Mouse (Mus musculus): ENCODE results near the gene Mavs.

Gene Mavs

DNA sequence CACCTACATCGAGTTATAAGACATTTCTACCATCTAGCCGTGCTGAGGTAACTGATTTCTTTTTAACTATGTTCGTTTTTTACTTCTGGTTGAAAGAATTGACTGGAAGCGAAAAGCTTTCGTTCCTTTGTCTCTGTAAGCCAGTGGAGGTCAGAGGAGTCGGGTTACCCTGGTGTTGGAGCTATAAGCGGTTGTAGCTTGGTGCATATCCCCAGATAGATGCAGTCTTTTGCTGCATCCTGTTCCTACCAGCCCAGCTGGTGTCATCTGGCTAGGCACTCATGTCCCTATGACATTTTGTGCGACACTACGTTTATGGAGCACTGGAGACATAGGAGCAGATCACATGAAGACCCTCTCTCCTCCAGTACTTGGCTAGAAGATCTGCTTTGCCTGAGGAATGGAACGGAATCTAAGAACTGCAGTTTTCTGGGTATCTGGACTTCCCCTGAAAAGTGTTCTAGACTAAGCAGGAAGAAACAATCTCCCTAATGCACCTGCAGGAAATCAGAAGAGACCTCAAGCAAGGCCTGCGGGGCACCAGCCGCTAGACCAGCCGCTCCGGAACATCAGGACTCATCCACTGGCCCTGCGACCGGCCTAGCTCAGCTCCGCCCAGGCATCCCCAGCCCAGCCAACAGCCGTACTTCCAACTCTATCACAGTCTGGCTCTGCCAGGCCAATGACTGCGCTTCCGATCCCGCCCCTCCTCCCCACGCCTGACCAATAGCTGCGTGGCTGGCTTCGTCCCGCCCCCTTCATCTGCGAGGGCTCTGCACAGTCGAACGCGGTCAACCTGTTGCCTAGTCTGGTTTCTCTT lies at the start of gene Mavs:
Mavs (plus strand) TSS at position 757 of the 820 bp plus-strand sequence.
- peak; percentile 98 for DNase-seq (ENCODE audit: low spot score)

DNA sequence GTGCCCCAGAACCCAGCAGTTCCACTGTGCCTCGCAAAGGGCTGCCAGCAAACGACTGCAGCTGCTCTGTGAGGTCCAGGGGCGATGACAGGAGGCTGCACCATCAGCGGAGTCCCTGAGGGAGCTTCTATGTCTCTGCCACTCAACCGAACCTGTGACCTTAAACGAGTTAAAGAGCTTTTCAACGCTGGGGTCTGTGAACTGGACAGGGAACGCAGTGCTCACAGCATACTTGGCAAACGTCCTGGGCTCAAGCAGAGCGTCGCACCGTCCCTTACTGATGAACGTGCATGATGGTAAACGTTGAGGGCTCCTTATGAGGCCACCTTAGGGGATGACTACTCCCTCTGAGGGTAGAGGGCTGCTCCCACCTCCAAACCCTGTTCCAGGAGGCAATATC lies 47.5 kb upstream of the Mavs start:
- DNase-seq (ENCODE audit: low spot score), result no peak

- DNase-seq (ENCODE audit: low spot score), result peak; percentile 80
Observed at GRCm38 (mm10) chr2:131186771-131187601, 46.9 kb upstream of the Mavs start, which contains the start of the genes Cdc25b and Spef1. Gene Cdc25b (plus strand): TSS chr2:131186949. Gene Spef1 (minus strand): TSS chr2:131187282.

- no peak for DNase-seq (ENCODE audit: low spot score)
Observed at GRCm38 (mm10) chr2:131187602-131187922, 46.3 kb upstream of the Mavs start.

GRCm38 (mm10) chr2:131188311-131188710 lies 45.6 kb upstream of the Mavs start:
- no peak for DNase-seq (ENCODE audit: low spot score)

- DNase-seq (ENCODE audit: low spot score), result no peak
Observed at GRCm38 (mm10) chr2:131189521-131190309, 44.1 kb upstream of the Mavs start.

DNA sequence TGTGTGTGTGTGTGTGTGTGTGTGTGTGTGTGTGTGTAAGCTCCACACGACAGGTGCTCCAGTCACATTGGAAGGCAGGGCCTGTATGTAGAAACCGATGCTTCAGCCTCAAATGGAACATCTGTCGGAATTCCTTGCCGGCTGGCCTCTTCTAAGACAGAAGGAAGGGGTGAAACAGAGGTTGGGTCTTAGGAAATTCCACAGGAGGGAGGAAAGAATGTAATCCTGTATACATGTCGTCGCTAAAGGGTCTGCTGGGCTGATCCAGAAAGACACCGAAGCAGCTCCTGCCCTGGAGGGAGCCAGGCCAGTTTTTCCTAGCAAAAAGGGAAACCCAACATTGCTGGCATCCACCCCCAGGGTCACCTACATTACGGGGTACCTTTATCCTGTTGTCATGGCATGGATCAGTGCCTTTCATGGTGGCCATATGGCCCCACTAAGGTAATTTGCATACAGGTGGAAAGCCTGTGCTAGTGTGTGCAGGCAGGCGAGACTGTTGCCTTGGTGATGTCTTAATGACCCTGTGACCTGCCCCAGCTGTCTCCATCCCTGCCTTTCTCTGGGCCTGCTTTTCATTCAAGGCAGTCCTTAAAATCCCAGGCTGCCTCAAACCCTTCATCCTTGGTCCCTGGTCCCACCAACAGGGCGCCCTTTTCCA lies 43.4 kb upstream of the Mavs start:
- no peak for DNase-seq (ENCODE audit: low spot score)

DNA sequence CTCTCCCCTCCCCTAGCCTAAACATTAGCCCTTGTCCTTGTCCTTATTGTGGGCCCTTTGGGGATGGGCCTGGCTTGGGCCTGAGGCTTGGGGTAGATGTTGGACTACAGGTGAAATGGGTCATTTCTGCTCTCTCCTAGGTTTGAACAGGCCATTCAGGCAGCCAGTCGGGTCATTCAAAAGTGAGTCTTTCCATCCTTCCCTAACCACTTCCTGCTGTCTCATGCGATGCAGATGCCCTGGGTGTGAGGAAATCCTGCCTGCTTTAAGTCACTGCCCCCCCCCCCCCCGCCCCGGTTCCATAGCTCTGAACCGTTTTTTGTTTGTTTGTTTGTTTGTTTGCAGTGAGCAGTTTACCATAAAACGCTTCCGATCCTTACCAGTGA lies 42.9 kb upstream of the Mavs start:
- no peak for DNase-seq (ENCODE audit: low spot score)

- DNase-seq (ENCODE audit: low spot score), result no peak
Observed at GRCm38 (mm10) chr2:131196606-131197316, 37.1 kb upstream of the Mavs start.

DNA sequence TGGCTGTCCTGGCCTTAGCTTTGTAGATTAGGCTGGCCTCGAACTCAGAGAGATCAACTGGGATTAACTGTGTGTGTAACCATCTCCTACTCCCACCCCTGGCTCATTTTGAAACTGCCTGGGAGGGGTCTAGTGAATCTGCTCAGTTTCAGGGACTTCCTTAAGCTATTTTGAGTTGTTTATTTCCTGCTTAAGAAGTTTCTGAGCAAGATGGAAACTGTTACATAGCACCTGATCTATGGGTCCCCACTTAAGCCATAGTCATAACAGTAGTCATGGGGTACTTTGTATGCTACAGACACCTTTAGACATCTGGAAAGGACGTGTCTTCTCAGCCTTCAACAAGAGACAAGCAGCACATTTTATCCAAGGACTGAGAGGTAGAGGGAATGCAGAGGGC lies 33.2 kb upstream of the Mavs start:
- no peak for DNase-seq (ENCODE audit: low spot score)

- DNase-seq (ENCODE audit: low spot score), result peak; percentile 88
Observed at GRCm38 (mm10) chr2:131201262-131201661, 32.6 kb upstream of the Mavs start.

DNA sequence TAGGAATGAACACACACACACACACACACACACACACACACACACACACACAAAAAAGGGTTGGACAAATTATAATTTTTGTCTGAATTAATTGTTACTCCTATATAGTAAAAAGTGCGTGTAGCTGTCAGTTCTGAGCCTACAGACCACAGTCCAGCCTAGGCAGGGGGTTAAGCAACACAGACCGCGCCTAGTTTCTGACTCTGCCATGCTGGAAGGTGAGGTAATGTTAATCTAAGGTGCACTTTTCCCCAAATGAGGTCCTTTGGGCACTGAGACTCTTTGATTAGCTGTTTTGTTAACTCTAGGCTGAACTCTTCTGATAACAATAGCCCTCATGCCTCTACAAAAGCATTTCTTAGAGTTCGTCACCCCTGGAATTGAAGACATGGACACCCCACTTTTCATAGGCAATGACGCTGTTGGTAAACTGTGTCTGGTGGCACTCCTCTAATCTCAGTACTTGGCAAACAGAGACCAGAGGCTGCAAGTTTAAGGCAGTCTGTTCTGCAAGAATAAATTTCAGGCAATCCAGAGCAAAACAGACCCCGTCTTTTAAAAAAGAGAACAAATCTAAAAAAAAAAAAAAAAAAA lies 29.9 kb upstream of the Mavs start:
- DNase-seq (ENCODE audit: low spot score), result no peak

- DNase-seq (ENCODE audit: low spot score), result peak; percentile 99
Observed at GRCm38 (mm10) chr2:131204410-131204981, 29.4 kb upstream of the Mavs start.

GRCm38 (mm10) chr2:131205521-131206182 lies 28.2 kb upstream of the Mavs start:
- no peak for DNase-seq (ENCODE audit: low spot score)

- DNase-seq (ENCODE audit: low spot score), result no peak
Observed at GRCm38 (mm10) chr2:131206778-131207177, 27.1 kb upstream of the Mavs start, which contains the start of gene Ap5s1. Gene Ap5s1 (plus strand): TSS chr2:131207078.

DNA sequence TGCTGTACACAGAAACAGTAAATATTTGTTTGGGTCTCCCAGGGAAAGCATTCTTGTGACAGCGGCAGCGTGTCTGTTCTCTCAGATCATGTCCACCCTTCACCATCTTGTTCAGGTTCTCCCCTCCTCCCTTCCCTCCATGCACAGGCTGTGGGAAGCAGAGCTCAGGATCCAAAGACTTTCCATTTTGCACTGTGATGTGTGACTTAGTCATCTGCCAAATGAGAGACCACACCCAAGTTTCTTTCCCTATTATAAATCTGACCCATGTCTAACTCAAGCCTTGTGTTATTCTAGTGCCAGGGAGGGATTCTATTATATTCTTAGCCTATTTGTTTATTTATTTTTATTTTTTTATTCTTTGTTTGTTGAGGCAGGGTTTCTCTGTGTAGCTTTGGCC lies 25.5 kb upstream of the Mavs start:
- DNase-seq (ENCODE audit: low spot score), result no peak

- peak; percentile 66 for DNase-seq (ENCODE audit: low spot score)
Observed at GRCm38 (mm10) chr2:131209125-131209795, 24.6 kb upstream of the Mavs start.

GRCm38 (mm10) chr2:131209969-131210792 lies 23.7 kb upstream of the Mavs start:
- peak; percentile 99 for DNase-seq (ENCODE audit: low spot score)
